Mouse (Mus musculus) midbrain, embryonic 12.5 days (tissue): ENCODE results near the gene Nr2c2ap. TPM values are rescaled to one million over a fixed set of nuclear protein-coding genes. Genes with fewer than 3 reads are reported as not detected.

Source experiments
- ATAC-seq: fragments of 200-750 bp; cut with Nextera tagmentation; 2 replicates; pipeline ENCODE4 v1.8.0; 2017; ENCODE audit warnings: low read depth, moderate TSS enrichment, moderate library complexity; ENCODE audit not compliant: low FRiP score
- H3K27ac ChIP-seq: fragments of 300-500 bp; sonication (generic); replicated peaks from 2 replicates; pipeline ENCODE4 v1.5.1; 2016; ENCODE audit warnings: mild to moderate bottlenecking
- H3K27me3 ChIP-seq: fragments of 300-500 bp; sonication (generic); 2 replicates; pipeline ENCODE4 v1.6.1; 2016; ENCODE audit warnings: mild to moderate bottlenecking
- H3K36me3 ChIP-seq: fragments of 300-500 bp; sonication (generic); 2 replicates; pipeline ENCODE4 v1.6.1; 2016
- H3K4me1 ChIP-seq: fragments of 300-500 bp; sonication (generic); 2 replicates; pipeline ENCODE4 v1.6.1; 2016
- H3K4me2 ChIP-seq: fragments of 300-500 bp; sonication (generic); replicated peaks from 2 replicates; pipeline ENCODE4 v1.6.1; 2016; ENCODE audit warnings: mild to moderate bottlenecking, moderate library complexity
- H3K4me3 ChIP-seq: fragments of 300-500 bp; sonication (generic); 2 replicates; pipeline ENCODE4 v1.5.1; 2016; ENCODE audit warnings: mild to moderate bottlenecking
- H3K9ac ChIP-seq: fragments of 300-500 bp; sonication (generic); replicated peaks from 2 replicates; pipeline ENCODE4 v1.6.1; 2016; ENCODE audit warnings: mild to moderate bottlenecking, moderate library complexity
- H3K9me3 ChIP-seq: fragments of 300-500 bp; sonication (generic); 2 replicates; pipeline ENCODE4 v1.6.1; 2016; ENCODE audit warnings: mild to moderate bottlenecking
- WGBS: fragments of 180-500 bp; shearing (Covaris S2); methylation state at CpG from one replicate; pipeline ENCODE4 v1.1.7; 2016; 5-methylcytosine and 5-hydroxymethylcytosine counted together
- polyA plus RNA-seq: library from polyadenylated mRNA; unstranded; fragments of >200 nt; fragmentation: Nextera tagmentation; extraction: Ambion mirVana; gene quantifications from 2 replicates; pipeline ENCODE4 v1.2.1, GENCODE M21; 2016

Nr2c2ap gene
- polyA plus RNA-seq = 23.3 and 23.8 TPM in 2 replicates

DNA sequence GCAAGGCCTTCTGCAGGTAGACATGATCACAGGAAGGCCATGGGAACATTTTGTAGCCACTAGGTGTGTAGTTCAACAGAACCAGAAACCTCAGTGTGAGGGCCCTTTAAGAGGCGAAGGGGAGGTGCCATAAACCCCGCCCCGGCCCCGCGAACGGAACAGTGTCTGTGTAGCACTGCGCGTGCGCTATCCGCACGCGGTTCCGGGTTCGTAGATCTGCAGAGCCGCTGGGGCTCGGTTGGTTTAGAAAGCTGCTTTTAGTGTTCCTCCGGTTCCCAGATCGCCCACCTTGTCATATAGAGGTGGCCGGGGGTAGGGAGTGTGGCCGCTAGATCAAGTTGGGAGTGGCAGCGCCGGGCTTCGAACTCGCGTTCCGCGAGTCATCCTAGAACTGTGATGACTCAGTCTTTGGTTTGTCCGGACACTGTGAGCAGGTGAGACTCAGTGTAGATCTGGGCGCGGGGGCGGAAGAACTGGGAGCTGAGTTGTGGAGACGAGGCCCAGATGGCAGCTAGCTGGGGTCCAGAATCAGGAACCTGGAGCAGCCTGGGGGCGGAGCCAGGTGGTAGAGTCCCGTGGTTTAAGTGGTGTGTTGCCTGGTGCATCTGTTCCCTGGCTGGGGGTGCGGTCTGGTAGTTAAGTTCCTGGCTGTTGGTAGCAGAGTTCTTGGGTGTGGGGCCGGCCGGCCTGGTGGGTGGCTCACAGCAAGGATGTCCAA is at the start of gene Nr2c2ap:
Nr2c2ap (plus strand) TSS at position 168 of the 718 bp plus-strand sequence.
- H3K4me1 ChIP-seq = peaks cover 12% of the 10 kb centered on the region
- peaks cover 41% of the 10 kb centered on the region for H3K36me3 ChIP-seq
- 2% methylated on average over 37 of the region's 37 CpGs for WGBS
- peak; percentile 84 for ATAC-seq
- H3K9ac ChIP-seq = peak within 1 kb of the TSS; percentile 66
- peak within 1 kb of the TSS; percentile 74 for H3K4me3 ChIP-seq
- 0 out of 2 replicates have a peak within 1 kb of the TSS, but pooled peaks have one; percentile 35 for H3K27ac ChIP-seq
- no peaks in the 10 kb centered on the region for H3K27me3 ChIP-seq
- peak within 1 kb of the TSS; percentile 86 for H3K4me2 ChIP-seq
- no peaks in the 10 kb centered on the region for H3K9me3 ChIP-seq

DNA sequence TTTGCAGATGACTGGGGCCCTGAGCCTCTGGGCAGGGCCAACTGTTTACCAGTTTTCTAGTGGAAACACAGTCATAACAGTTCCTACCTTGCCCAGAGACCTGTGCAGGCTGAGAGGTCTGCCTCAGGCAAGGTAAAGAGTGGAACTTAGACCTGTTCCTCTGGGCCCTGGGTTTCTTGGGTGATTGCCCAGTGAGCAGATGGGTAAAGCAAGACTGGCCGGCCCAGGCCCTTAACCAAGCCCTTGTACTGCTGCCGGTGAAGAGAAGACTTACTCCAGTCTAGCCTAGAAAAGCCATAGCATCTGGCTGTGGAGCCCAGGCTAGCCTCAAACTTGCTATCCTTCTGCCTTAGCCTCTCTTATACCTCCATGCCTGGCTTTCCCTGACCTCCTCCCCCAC is 49.2 kb upstream of the Nr2c2ap start:
- Histone ChIP-seq H3K27ac (no peak overlapping the region), H3K4me2 (no peak overlapping the region), H3K4me3 (no peak overlapping the region), H3K9ac (no peak overlapping the region), H3K27me3 (peaks cover 59% of the 10 kb centered on the region), H3K36me3 (no peaks in the 10 kb centered on the region), H3K4me1 (peaks cover 22% of the 10 kb centered on the region), H3K9me3 (no peaks in the 10 kb centered on the region)
- WGBS = 100% methylated on average over 2 of the region's 2 CpGs
- no peak for ATAC-seq

DNA sequence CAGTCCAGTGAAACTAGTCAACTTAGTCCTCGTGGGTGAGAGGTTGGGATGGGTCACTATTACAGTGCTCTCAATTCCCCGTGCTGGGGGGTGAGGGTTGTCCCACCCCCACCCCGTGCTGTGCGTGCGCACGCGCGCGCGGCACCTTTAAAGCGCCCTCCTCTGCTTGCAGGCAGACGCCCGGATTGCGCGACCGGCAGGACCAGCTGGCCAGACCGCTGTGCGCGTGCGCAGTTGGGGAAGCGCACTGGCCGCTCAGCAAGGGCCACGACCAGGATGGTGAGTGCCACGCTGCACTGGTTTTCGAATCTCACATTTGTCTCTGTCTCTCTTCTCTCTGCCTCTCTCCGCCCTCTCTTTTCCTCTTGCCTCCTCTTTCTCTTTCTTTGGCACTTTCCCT is 47.8 kb upstream of the Nr2c2ap start, which contains the start of gene Hapln4:
Hapln4 (plus strand) TSS at position 173 of the 400 bp plus-strand sequence.
- Histone ChIP-seq H3K27ac (no peak within 1 kb of the TSS), H3K4me3 (peak within 1 kb of the TSS; percentile 41), H3K4me1 (peaks cover 28% of the 10 kb centered on the region), H3K9me3 (no peaks in the 10 kb centered on the region), H3K36me3 (no peaks in the 10 kb centered on the region), H3K4me2 (peak within 1 kb of the TSS; percentile 62), H3K9ac (peak within 1 kb of the TSS; percentile 37; the same call in 1 of the 2 replicates), H3K27me3 (peaks cover 72% of the 10 kb centered on the region)
- under 1% methylated on average over 26 of the region's 26 CpGs for WGBS
- ATAC-seq = no peak

DNA sequence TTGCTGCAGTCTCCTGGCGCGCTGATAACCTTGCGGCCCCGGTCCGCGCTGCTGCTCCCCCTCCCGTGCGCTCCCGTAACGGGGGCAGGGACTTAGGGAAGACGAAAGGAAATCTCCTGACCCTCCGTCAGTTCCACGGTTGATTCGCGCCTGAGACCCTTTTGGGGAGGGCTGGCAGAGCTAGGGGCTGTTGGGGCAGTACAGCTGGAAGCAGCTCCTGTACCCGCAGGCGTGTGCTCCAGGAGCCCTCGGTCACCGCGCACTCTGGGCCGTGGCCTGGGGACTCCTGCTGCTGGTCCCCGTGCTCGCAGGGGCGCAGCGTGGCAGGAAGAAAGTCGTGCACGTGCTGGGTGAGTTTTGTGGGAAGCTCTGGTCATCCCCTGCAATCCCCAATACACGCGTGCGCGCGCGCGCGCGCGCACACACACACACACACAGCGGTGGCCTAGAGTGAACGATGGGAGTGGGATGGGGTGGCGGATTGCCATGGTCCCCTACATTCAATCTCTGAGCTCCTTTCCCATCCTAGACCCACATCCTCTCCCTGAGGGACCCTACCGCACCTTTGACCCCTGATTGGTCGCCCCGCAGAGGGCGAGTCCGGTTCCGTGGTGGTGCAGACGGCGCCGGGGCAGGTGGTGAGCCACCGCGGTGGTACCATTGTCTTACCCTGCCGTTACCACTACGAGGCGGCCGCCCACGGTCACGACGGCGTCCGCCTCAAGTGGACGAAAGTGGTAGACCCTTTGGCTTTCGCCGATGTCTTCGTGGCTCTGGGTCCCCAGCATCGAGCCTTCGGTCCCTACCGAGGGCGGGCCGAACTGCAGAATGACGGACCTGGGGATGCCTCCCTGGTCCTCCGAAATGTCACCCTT is 46.7 kb upstream of the Nr2c2ap start:
- Histone ChIP-seq H3K27me3 (peaks cover 82% of the 10 kb centered on the region), H3K4me2 (peak overlapping the region; percentile 62), H3K9me3 (no peaks in the 10 kb centered on the region), H3K4me3 (peak overlapping the region; percentile 41), H3K36me3 (no peaks in the 10 kb centered on the region), H3K9ac (peak overlapping the region; percentile 37; the same call in 1 of the 2 replicates), H3K4me1 (peaks cover 33% of the 10 kb centered on the region), H3K27ac (no peak overlapping the region)
- no peak for ATAC-seq
- 2% methylated on average over 71 of the region's 71 CpGs for WGBS

DNA sequence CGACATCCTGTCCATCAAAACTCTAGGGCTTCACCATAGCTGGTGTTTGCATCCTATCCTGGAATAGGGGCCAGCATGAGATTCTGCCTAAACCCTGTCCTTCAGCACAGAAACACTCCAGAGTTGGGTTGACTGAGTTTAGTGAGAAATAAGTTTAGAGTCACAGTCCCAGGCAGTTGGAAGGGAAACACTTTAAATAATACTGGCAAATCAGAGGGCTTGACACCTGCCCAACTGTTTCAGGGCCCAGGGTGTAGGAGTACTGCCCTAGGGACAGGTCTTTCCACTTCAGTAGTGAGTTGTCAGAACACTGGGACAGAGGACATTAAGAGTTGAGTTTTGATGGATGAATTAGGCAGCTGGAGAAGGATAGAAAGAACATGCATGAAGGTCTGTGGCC is 45.0 kb upstream of the Nr2c2ap start:
- Histone ChIP-seq H3K4me3 (no peak overlapping the region), H3K27ac (no peak overlapping the region), H3K27me3 (peaks cover 87% of the 10 kb centered on the region), H3K4me2 (no peak overlapping the region), H3K4me1 (peaks cover 40% of the 10 kb centered on the region), H3K36me3 (no peaks in the 10 kb centered on the region), H3K9ac (no peak overlapping the region), H3K9me3 (no peaks in the 10 kb centered on the region)
- WGBS = 38% methylated on average over 1 of the region's 1 CpGs
- no peak for ATAC-seq

GRCm38 (mm10) chr8:70087237-70087636 is 43.9 kb upstream of the Nr2c2ap start:
- Histone ChIP-seq H3K27me3 (peaks cover 81% of the 10 kb centered on the region), H3K9me3 (no peaks in the 10 kb centered on the region), H3K36me3 (no peaks in the 10 kb centered on the region), H3K9ac (no peak overlapping the region), H3K4me3 (no peak overlapping the region), H3K4me2 (no peak overlapping the region), H3K4me1 (peaks cover 40% of the 10 kb centered on the region), H3K27ac (no peak overlapping the region)
- 6% methylated on average over 7 of the region's 7 CpGs for WGBS
- ATAC-seq = no peak

GRCm38 (mm10) chr8:70087836-70088650 is 43.1 kb upstream of the Nr2c2ap start:
- ATAC-seq = peak; percentile 77
- Histone ChIP-seq H3K4me2 (peak overlapping the region; percentile 77), H3K4me3 (peak overlapping the region; percentile 44), H3K27ac (no peak overlapping the region), H3K36me3 (no peaks in the 10 kb centered on the region), H3K9ac (peak overlapping the region; percentile 55), H3K4me1 (peaks cover 40% of the 10 kb centered on the region), H3K9me3 (no peaks in the 10 kb centered on the region), H3K27me3 (peaks cover 73% of the 10 kb centered on the region)
- 4% methylated on average over 52 of the region's 56 CpGs for WGBS

DNA sequence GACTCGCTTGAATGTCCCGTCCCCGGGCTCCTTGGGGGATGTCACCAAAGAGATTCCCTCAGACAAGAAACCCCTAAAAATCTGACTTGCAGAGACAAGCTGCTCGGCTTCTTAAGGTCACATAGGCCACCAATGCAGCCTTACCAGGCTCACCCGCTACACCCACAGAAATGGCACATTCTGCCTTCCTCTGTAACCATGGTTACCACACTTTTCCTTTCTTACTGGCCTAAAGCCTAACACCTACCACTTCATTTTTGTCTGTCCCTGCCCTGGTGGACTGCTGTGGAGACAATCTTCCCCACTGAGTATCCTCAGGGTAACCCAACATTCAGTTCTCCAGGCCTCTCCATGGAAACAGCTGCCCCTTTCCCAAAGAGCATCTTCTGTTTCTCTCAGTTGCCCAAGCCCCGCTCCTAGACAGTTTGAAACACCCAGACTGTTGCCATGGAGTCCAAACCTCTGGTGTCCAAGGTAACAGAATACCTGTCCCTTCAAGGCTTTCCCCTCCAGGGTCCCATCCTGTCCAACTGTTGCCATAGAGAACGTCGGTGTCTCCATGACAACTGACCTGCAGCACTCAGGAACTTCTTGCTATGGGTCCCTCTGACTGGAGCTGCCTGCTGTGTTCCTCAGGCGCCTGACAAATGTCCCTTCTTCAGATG is 41.7 kb upstream of the Nr2c2ap start:
- peaks cover 4% of the 10 kb centered on the region; the same call in 1 of the 2 replicates for H3K36me3 ChIP-seq
- H3K9ac ChIP-seq = no peak overlapping the region
- peaks cover 59% of the 10 kb centered on the region for H3K27me3 ChIP-seq
- H3K9me3 ChIP-seq = no peaks in the 10 kb centered on the region
- WGBS = 41% methylated on average over 9 of the region's 9 CpGs
- H3K27ac ChIP-seq = no peak overlapping the region
- no peak overlapping the region for H3K4me3 ChIP-seq
- H3K4me2 ChIP-seq = no peak overlapping the region
- no peak for ATAC-seq
- H3K4me1 ChIP-seq = peaks cover 27% of the 10 kb centered on the region

DNA sequence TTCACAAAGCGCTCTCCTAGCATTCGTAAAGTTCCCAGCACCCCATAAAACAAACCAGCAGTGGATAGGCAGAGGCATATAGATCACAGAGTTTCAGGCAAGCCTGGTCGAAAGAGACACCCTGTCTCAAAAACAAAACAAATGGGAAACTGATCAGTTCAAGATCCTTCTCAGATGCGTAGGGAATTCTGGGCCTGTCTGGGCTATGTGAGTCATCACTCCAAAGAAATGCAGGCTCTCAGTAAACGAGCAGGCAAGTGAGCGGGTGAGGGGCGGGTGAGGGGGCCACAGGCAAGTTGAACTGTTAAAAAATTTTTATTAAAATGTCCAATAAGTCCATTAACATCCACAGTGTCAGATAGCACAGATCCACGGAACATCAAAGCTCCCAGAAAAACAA is 38.3 kb upstream of the Nr2c2ap start:
- ATAC-seq = no peak
- Histone ChIP-seq H3K27ac (no peak overlapping the region), H3K4me3 (no peak overlapping the region), H3K27me3 (peaks cover 25% of the 10 kb centered on the region), H3K9me3 (no peaks in the 10 kb centered on the region), H3K4me1 (peaks cover 17% of the 10 kb centered on the region; the same call in 1 of the 2 replicates), H3K9ac (no peak overlapping the region), H3K4me2 (no peak overlapping the region), H3K36me3 (peaks cover 34% of the 10 kb centered on the region)
- WGBS = 71% methylated on average over 8 of the region's 8 CpGs

DNA sequence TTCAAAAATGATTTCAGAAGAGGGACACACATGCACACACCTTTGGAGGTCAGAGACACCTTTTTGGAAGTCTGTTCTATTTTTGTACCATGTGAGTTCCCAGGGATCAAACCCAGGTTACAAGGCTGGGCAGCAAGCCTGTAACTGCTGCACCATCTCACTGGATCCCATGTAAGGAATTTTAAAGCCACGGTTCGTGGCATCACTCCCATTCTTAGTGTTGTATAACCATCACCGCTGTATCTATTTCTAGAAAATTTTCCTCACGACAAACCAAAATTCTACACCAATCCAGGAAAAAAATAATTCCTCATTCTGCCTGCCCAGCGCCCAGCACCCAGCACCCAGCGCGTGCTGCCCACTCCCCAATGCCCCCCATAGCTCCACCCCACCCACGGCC is 31.9 kb upstream of the Nr2c2ap start:
- Histone ChIP-seq H3K36me3 (peaks cover 97% of the 10 kb centered on the region), H3K27me3 (no peaks in the 10 kb centered on the region), H3K4me2 (no peak overlapping the region), H3K9ac (no peak overlapping the region), H3K27ac (no peak overlapping the region), H3K4me1 (no peaks in the 10 kb centered on the region), H3K9me3 (no peaks in the 10 kb centered on the region), H3K4me3 (no peak overlapping the region)
- ATAC-seq = no peak
- 74% methylated on average over 8 of the region's 8 CpGs for WGBS

DNA sequence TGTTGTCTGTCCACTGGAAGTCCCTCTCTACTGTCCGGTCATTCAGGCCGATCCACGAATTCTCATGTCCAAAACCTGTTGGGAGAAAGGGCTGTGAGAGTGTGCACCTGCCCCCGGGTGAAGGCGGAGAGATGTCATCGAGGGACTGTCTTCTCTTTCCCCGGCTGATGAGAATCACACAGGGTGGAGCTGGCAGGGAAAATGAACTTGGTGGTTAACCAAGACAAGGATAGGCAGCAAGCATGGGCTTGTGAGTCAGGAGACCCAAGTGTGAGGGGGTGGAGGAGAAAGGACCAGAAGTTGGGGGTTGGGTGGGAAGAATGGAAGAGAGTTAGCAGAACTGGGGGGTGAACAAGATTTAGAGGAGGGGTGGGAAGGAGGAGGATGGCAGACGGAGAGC is 30.9 kb upstream of the Nr2c2ap start:
- H3K4me2 ChIP-seq = no peak overlapping the region
- H3K27me3 ChIP-seq = no peaks in the 10 kb centered on the region
- ATAC-seq = no peak
- WGBS = 92% methylated on average over 8 of the region's 8 CpGs
- H3K4me1 ChIP-seq = no peaks in the 10 kb centered on the region
- peaks cover 92% of the 10 kb centered on the region for H3K36me3 ChIP-seq
- H3K9me3 ChIP-seq = no peaks in the 10 kb centered on the region
- no peak overlapping the region for H3K9ac ChIP-seq
- H3K4me3 ChIP-seq = no peak overlapping the region
- no peak overlapping the region for H3K27ac ChIP-seq
